Mouse (Mus musculus) adrenal gland (tissue): Measurements from ENCODE around the gene Zcchc10.
"Not testable (repeated sequence)": the region's sequence is repeated elsewhere in the genome, so short reads cannot be mapped to it uniquely, and the experiment has no call there.

Experiments used
- intact Hi-C: fragments of 180-260 bp; cut with DNase I; formaldehyde crosslinking; loops from one replicate; pipeline ENCODE4 v1.15.1; 2025

Gene Zcchc10

GRCm38 (mm10) chr11:53314770-53315173, 9.7 kb upstream of the Zcchc10 start:
- intact Hi-C loops: no loop called here

GRCm38 (mm10) chr11:53316996-53317395, 7.5 kb upstream of the Zcchc10 start:
- intact Hi-C loops: no loop called here

GRCm38 (mm10) chr11:53318041-53318440, 6.4 kb upstream of the Zcchc10 start:
- intact Hi-C loops: no loop called here

GRCm38 (mm10) chr11:53318568-53318967, 5.9 kb upstream of the Zcchc10 start:
- intact Hi-C loops: not testable (repeated sequence)

- intact Hi-C loops: not testable (repeated sequence)
Observed at GRCm38 (mm10) chr11:53319867-53320266, 4.6 kb upstream of the Zcchc10 start.

GRCm38 (mm10) chr11:53330325-53330724, 5.8 kb downstream of the Zcchc10 start:
- intact Hi-C loops: no loop called here

GRCm38 (mm10) chr11:53331121-53331520, 6.6 kb downstream of the Zcchc10 start:
- intact Hi-C loops: no loop called here

GRCm38 (mm10) chr11:53332076-53332680, 7.7 kb downstream of the Zcchc10 start:
- intact Hi-C loops: no loop called here

GRCm38 (mm10) chr11:53335505-53336181, 11.2 kb downstream of the Zcchc10 start:
- intact Hi-C loops: no loop called here

- intact Hi-C loops: no loop called here
Observed at GRCm38 (mm10) chr11:53336182-53336571, 11.7 kb downstream of the Zcchc10 start.

GRCm38 (mm10) chr11:53336924-53337323, 12.4 kb downstream of the Zcchc10 start:
- intact Hi-C loops: no loop called here

- intact Hi-C loops: no loop called here
Observed at GRCm38 (mm10) chr11:53337684-53338083, 13.2 kb downstream of the Zcchc10 start.

GRCm38 (mm10) chr11:53341019-53341418, 16.5 kb downstream of the Zcchc10 start:
- intact Hi-C loops: not testable (repeated sequence)

- intact Hi-C loops: no loop called here
Observed at GRCm38 (mm10) chr11:53342711-53343110, 18.2 kb downstream of the Zcchc10 start.

GRCm38 (mm10) chr11:53345328-53345727, 20.8 kb downstream of the Zcchc10 start:
- intact Hi-C loops: no loop called here

GRCm38 (mm10) chr11:53345738-53346137, 21.3 kb downstream of the Zcchc10 start:
- intact Hi-C loops: no loop called here

GRCm38 (mm10) chr11:53350291-53351223, 26.1 kb downstream of the Zcchc10 start, which contains the start of gene Aff4:
Gene Aff4, plus strand, starts transcription at chr11:53350833.
- intact Hi-C loops: loop anchor here (5.0 kb wide), 1 partner anchor 53 kb away; no protein-coding TSS in a partner anchor

GRCm38 (mm10) chr11:53351224-53351942, 26.9 kb downstream of the Zcchc10 start:
- intact Hi-C loops: loop anchor here (5.0 kb wide), 1 partner anchor 54 kb away; no protein-coding TSS in a partner anchor

GRCm38 (mm10) chr11:53351943-53352590, 27.6 kb downstream of the Zcchc10 start:
- intact Hi-C loops: loop anchor here (5.0 kb wide), 1 partner anchor 55 kb away; no protein-coding TSS in a partner anchor

- intact Hi-C loops: no loop called here
Observed at GRCm38 (mm10) chr11:53358504-53359155, 34.2 kb downstream of the Zcchc10 start.
